Mouse (Mus musculus) lung, embryonic 14.5 days (tissue): ENCODE results near the gene Gm17617. TPM values are rescaled to one million over a fixed set of nuclear protein-coding genes. Genes with fewer than 3 reads are reported as not detected.

ENCODE experiments used
- ATAC-seq: fragments of 200-750 bp; cut with Nextera tagmentation; 2 replicates; pipeline ENCODE4 v1.8.0; 2017; ENCODE audit warnings: mild to moderate bottlenecking, moderate TSS enrichment, moderate library complexity; ENCODE audit not compliant: insufficient read depth
- DNase-seq: peaks from one replicate; pipeline ENCODE4 v3.0.0-alpha.2; 2015
- H3K27ac ChIP-seq: fragments of 300-500 bp; sonication (generic); 2 replicates; pipeline ENCODE4 v1.5.1; 2014; ENCODE audit warnings: low read depth, mild to moderate bottlenecking, moderate library complexity
- H3K27me3 ChIP-seq: fragments of 300-500 bp; sonication (generic); 2 replicates; pipeline ENCODE4 v1.6.1; 2014; ENCODE audit warnings: low read length, control low read depth; ENCODE audit not compliant: insufficient read depth
- H3K36me3 ChIP-seq: fragments of 300-500 bp; sonication (generic); 2 replicates; pipeline ENCODE4 v1.6.1; 2014; ENCODE audit warnings: control low read depth; ENCODE audit not compliant: insufficient read depth
- H3K4me1 ChIP-seq: fragments of 300-500 bp; sonication (generic); 2 replicates; pipeline ENCODE4 v1.6.1; 2014; ENCODE audit warnings: antibody characterized with exemption, control low read depth; ENCODE audit not compliant: insufficient read depth
- H3K4me2 ChIP-seq: fragments of 300-500 bp; sonication (generic); 2 replicates; pipeline ENCODE4 v1.6.1; 2014; ENCODE audit warnings: mild to moderate bottlenecking
- H3K4me3 ChIP-seq: fragments of 300-500 bp; sonication (generic); 2 replicates; pipeline ENCODE4 v1.5.1; 2014; ENCODE audit warnings: low read depth, low read length
- H3K9ac ChIP-seq: fragments of 300-500 bp; sonication (generic); 2 replicates; pipeline ENCODE4 v1.6.1; 2014
- H3K9me3 ChIP-seq: fragments of 300-500 bp; sonication (generic); 2 replicates; pipeline ENCODE4 v1.6.1; 2016; ENCODE audit warnings: low read depth, low read length, control low read depth
- CTCF ChIP-seq: IDR thresholded peaks from 2 replicates; pipeline ENCODE4 v1.5.1; 2016; ENCODE audit warnings: antibody characterized with exemption, low read depth
- WGBS: fragments of 180-500 bp; shearing (Covaris S2); extraction: QIAGEN DNeasy Blood & Tissue Kit; methylation state at CpG from one replicate; pipeline ENCODE4 v1.1.7; 2014; 5-methylcytosine and 5-hydroxymethylcytosine counted together
- polyA plus RNA-seq: library from polyadenylated mRNA; unstranded; fragments of >200 nt; fragmentation: Nextera tagmentation; extraction: Ambion mirVana; gene quantifications from 2 replicates; pipeline ENCODE4 v1.2.1, GENCODE M21; 2014

Gene Gm17617
- polyA plus RNA-seq, 1 experiment from 2014 or later: not detected

DNA sequence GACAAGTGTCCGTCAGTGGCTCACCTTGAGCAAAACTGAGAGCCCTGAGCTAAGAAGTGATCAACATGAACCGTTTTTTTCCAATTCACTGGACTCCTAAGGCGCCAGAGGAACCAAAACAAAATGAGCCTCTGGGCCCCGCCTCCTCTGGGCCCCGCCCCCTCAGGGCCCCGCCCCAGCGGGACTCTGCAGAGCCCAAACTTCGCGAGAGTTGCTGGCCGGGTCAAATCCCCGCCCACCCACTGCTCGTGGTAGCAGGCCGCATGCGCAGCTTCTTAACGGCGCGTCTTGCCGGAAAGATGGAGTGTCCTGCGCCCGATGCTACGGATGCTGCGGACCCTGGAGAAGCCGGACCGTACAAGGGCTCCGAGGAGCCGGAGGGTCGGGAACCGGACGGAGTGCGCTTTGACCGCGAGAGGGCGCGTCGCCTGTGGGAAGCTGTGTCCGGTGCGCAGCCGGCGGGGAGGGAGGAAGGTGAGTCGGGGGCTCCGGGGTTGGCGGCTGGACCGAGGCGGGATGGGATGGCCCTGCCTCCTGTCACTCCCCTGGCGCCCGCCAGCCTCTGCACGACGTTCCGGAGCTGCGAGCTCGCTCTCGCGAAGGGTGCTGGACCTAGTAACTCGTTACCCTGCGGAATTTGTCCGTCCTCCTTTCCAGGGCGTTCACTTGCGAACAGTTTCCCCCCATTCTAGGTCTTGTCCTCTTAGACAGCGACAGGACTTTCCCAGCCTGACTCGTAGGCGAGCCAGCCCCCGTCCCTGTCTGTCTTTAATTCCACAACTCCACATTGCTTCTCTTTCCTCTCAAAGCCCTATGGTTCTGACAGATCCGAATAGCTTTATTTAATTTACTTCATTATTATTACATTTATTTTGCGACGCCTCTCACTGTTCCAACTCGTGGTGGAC, 28.0 kb downstream of the Gm17617 start, which contains the start of gene Zfp346:
Gene Zfp346 (plus strand): TSS at position 267 of the 908 bp plus-strand sequence.
- H3K9me3 ChIP-seq: no peaks in the 10 kb centered on the region
- H3K9ac ChIP-seq: peak within 1 kb of the TSS; percentile 74
- peak; percentile 64 for TF ChIP-seq CTCF
- ATAC-seq (peak; percentile 93), DNase-seq (peak; percentile 99)
- peaks cover 6% of the 10 kb centered on the region; the same call in 1 of the 2 replicates for H3K4me1 ChIP-seq
- H3K4me3 ChIP-seq: peak within 1 kb of the TSS; percentile 85
- no peaks in the 10 kb centered on the region for H3K27me3 ChIP-seq
- peak within 1 kb of the TSS; percentile 82 for H3K4me2 ChIP-seq
- peaks cover 14% of the 10 kb centered on the region for H3K36me3 ChIP-seq
- under 1% methylated on average over 66 of the region's 66 CpGs for WGBS
- H3K27ac ChIP-seq: peak within 1 kb of the TSS; percentile 80

DNA sequence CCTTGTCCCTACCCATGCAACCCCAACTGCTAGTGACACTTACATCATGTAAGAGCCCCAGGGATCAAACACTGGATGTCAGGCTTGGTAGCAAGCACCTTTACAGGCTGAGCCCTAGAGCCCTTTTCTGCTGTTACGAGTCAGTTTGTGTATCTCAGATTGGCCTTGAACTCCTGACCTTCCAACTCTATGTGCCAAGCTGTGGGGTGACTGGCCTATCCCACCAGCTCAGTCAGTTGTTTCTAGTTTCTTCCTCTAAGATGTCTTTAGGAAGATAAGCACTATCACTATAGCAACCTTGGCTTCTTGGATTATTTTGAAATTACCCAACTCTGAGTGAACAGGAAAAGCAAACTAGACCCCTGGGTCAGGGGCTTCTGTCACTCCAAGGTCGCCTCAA, 30.0 kb downstream of the Gm17617 start:
- ATAC-seq (no peak), DNase-seq (no peak)
- peaks cover 7% of the 10 kb centered on the region for H3K36me3 ChIP-seq
- WGBS: 50% methylated on average over 2 of the region's 2 CpGs
- no peak overlapping the region for H3K4me3 ChIP-seq
- no peak for TF ChIP-seq CTCF
- H3K27me3 ChIP-seq: no peaks in the 10 kb centered on the region
- no peak overlapping the region for H3K4me2 ChIP-seq
- H3K27ac ChIP-seq: no peak overlapping the region
- no peak overlapping the region for H3K9ac ChIP-seq
- H3K4me1 ChIP-seq: peaks cover 6% of the 10 kb centered on the region; the same call in 1 of the 2 replicates
- no peaks in the 10 kb centered on the region for H3K9me3 ChIP-seq

DNA sequence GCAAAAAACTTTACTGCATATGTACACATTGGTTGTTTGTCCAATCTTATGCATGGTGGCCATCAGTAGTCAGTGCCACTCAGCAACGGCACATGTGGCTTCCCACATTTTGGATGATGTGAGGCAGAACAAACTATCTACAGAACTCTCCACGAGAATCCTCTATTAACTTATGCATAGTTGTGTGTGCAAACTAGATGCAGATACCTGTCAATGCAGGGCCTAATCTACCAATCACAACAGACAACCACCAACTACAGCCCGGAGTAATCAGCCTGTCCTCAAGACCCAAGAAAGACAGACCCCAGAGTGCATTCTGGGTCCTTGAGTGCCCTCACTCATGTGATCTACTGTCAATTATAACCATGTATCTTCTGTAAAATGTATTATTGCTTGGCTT, 31.0 kb downstream of the Gm17617 start:
- 91% methylated on average over 3 of the region's 3 CpGs for WGBS
- no peak overlapping the region for H3K4me3 ChIP-seq
- no peak for DNase-seq

DNA sequence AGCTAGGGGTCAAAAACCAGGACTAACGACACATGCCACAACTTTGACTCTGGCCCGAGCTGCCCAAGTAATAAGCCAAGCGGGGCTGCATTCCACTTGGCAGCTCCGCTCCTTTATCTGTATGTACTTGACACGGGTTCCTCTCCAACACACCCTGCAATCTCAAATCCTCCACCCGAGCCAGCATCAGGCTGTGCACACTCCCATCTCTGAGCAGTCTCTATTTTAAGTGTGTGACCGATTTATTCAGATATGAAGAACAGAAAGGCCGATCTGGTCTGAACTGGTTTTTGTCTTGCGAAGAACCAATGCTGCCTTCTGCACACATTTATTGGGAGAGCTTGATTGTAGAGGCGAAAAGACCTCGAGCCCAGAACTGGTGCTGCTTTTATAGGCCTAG, 31.7 kb downstream of the Gm17617 start:
- H3K27ac ChIP-seq: no peak overlapping the region
- no peaks in the 10 kb centered on the region for H3K36me3 ChIP-seq
- H3K4me3 ChIP-seq: no peak overlapping the region
- no peak for DNase-seq
- peaks cover 6% of the 10 kb centered on the region; the same call in 1 of the 2 replicates for H3K4me1 ChIP-seq
- no peak for ATAC-seq
- H3K4me2 ChIP-seq: no peak overlapping the region
- H3K9ac ChIP-seq: no peak overlapping the region
- H3K9me3 ChIP-seq: no peaks in the 10 kb centered on the region
- no peaks in the 10 kb centered on the region for H3K27me3 ChIP-seq
- TF ChIP-seq CTCF: no peak
- WGBS: 89% methylated on average over 11 of the region's 11 CpGs

More for the DNA sequence above, 31.0 kb downstream of the Gm17617 start:
- peaks cover 6% of the 10 kb centered on the region; the same call in 1 of the 2 replicates for H3K4me1 ChIP-seq
- no peaks in the 10 kb centered on the region for H3K36me3 ChIP-seq
- TF ChIP-seq CTCF: no peak
- no peak overlapping the region for H3K4me2 ChIP-seq
- H3K9me3 ChIP-seq: no peaks in the 10 kb centered on the region
- H3K27ac ChIP-seq: no peak overlapping the region
- ATAC-seq: no peak
- no peaks in the 10 kb centered on the region for H3K27me3 ChIP-seq
- no peak overlapping the region for H3K9ac ChIP-seq

DNA sequence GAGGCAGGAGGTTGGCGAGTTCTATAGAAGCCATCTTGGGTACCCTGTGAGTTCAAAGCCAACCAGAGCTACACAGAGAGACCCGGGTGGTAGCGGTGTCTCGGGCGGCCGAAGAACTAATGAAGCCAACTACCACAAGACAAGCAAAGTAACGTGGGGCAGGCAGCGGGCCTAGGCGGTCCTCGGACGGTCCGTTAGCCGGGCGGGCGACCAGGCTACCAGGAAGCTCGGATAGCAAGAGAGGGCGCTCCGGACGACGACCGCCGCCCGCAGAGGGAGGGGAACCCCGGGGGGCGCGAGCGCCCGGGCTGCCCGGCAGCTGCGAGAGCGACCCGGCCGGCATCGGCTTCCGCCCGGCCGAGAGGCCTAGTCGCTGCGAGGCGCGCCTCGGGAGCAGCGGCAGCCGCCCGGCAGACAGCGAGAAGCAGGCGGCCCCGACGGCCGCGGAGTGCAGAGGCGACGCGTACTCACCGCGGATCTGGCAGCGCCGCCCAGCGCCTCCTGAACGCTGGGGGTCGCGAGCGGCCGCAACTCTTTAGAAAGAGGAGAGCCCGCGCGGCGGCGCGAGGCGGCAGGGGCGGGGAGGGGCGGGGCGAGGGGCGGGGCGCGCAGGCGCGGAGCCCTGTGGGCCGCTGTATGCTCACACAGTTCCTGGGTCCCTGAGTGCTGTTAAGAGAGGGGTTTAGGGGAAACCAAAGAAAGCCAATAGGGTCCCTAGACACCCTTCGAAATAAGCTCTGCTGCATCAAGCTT, 33.4 kb downstream of the Gm17617 start, which contains the start of gene Uimc1:
Gene Uimc1 (minus strand): TSS at position 575 of the 753 bp plus-strand sequence.
- peak; percentile 95 for DNase-seq
- WGBS: under 1% methylated on average over 79 of the region's 81 CpGs
- ATAC-seq: peak; percentile 91
- no peaks in the 10 kb centered on the region for H3K9me3 ChIP-seq
- H3K9ac ChIP-seq: peak within 1 kb of the TSS; percentile 87
- H3K27ac ChIP-seq: peak within 1 kb of the TSS; percentile 95
- H3K27me3 ChIP-seq: no peaks in the 10 kb centered on the region
- TF ChIP-seq CTCF: peak; percentile 43
- H3K36me3 ChIP-seq: no peaks in the 10 kb centered on the region
- H3K4me2 ChIP-seq: peak within 1 kb of the TSS; percentile 79
- H3K4me3 ChIP-seq: peak within 1 kb of the TSS; percentile 83
- no peaks in the 10 kb centered on the region for H3K4me1 ChIP-seq

DNA sequence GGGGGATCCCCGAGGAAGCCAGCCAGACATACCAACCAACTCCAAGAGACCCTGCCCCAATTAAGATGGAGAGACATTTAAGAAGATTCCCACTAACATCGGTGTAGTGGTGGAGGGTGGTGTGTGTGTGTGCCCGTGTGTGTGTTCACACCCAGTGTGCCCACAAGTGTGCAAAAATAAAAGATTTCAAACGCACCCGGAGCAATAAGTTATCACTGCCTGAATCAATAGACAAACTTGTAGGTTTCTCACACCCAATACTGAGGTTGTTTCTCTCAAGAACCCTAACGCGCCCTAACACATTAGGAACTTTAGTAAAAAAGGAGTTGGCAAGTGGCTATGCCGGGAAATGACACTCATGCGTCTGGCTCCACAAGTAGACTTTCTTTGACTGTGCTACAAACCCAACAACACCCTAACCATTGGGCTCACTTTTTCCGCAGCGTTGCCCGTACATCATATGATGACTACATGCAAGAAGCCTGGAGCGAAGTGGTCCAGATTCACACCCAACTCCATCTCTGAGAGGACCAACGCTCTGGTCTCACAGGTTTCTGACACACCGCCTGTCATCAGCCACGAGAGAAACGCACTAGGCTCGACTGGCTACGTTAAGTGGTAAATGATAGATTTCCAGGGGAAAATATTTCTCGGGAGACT, 34.2 kb downstream of the Gm17617 start:
- WGBS: 30% methylated on average over 20 of the region's 20 CpGs
- no peaks in the 10 kb centered on the region for H3K4me1 ChIP-seq
- H3K4me2 ChIP-seq: peak overlapping the region; percentile 79
- peak overlapping the region; percentile 95 for H3K27ac ChIP-seq
- no peaks in the 10 kb centered on the region for H3K27me3 ChIP-seq
- ATAC-seq: peak; percentile 15; the same call in 1 of the 2 replicates
- no peaks in the 10 kb centered on the region for H3K9me3 ChIP-seq
- peak overlapping the region; percentile 87 for H3K9ac ChIP-seq
- TF ChIP-seq CTCF: no peak
- H3K4me3 ChIP-seq: peak overlapping the region; percentile 83
- peak; percentile 56 for DNase-seq
- no peaks in the 10 kb centered on the region for H3K36me3 ChIP-seq
